Mouse (Mus musculus): Measurements from ENCODE around the gene Ppp1r9b. TPM values are rescaled to one million over a fixed set of nuclear protein-coding genes. Genes with fewer than 3 reads are reported as not detected.
A peak's percentile ranks its signal among the peaks of the same experiment; 100 is the strongest.

Gene Ppp1r9b
- polyA plus RNA-seq, 1 experiment from 2014 or later: 19.3 TPM

DNA sequence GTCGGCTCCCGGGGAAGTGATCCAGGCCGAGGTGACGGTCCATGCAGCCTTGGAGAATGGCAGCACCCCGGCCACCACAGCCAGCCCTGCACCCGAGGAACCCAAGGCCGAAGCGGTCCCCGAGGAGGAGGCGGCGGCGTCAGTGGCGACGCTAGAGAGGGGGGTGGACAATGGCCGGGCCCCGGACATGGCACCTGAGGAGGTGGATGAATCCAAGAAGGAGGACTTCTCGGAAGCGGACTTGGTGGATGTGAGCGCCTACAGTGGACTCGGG, 1.6 kb downstream of the Ppp1r9b start:
- no peaks in the 10 kb centered on the region for H3K9me3 ChIP-seq
- peak overlapping the region; percentile 97 for H3K4me3 ChIP-seq
- peak overlapping the region; percentile 99 for H3K4me2 ChIP-seq
- H3K36me3 ChIP-seq: peaks cover 16% of the 10 kb centered on the region
- peak overlapping the region; percentile 97 for H3K27ac ChIP-seq (replicated peaks)
- WGBS: 0% methylated on average over 20 of the region's 20 CpGs
- no peak for ATAC-seq (ENCODE audit: low read depth)
- H3K27me3 ChIP-seq: no peaks in the 10 kb centered on the region
- H3K9ac ChIP-seq: peak overlapping the region; percentile 99
- H3K4me1 ChIP-seq (replicated peaks): peaks cover 85% of the 10 kb centered on the region

DNA sequence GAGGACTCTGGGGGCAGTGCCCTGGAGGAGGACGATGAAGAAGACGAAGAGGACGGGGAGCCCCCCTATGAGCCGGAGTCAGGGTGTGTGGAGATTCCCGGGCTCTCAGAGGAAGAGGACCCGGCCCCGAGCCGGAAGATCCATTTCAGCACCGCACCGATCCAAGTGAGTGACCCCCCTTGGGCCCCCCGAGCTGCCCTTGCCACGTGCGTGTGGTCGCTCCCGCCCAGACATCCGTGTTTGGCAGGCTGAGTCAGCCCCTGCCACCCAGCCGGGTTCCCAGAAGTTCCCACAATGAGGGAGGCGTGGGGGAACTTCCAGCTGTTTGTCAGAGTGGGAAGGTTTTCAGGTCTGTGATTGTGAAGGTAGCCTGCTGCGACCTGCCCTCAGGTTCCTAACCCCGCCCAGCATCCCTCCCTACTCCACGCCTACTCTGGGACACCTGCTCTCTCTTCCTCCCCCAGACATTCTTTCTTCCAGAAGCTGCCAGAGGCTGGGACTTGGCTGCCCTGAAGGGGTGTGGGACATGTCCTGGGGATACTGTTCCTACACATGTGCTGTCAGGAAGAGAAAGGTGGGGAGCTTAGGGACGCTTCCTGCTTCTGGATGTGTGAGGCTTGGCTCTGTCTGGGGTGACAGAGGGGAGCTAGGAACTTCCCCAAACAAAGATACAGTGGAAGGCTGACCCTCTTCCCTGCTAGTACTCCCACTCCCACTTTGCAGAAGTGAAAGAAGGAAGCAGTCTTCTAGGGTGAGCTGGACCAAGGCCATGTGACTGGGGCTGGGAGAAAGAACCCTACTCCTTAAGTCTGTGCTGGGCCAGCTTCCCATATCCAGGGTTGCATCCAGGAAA, 2.1 kb downstream of the Ppp1r9b start:
- H3K4me3 ChIP-seq: peak overlapping the region; percentile 97

DNA sequence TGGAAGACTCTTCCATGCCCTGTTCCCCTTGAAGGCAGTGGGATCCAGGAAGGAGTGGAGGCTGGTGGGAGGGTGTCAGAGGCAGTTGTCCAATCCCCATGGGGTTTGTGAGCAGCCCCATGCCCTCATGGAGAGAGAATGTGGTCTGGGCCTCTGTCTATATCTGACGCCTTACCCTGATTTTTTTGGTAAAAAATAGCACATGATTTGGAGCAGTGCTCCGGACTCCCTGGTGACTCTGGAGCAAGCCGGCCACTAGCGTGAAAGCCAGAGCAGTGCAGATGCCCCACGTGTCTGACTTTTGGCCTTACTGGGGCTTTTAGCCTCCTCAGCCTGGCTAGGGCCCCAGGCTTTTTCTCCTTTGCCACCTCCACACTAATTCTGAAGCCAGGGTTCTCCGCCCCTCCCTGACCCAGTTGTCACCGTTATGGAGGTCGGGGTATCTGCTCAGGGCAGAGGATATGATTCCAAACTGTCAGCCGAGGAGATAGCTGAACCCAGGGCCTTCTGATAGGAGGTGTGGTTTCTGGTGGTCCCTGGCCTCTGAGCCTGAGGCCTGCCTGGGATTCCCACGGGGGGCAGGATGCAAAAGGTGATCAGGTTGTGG, 3.5 kb downstream of the Ppp1r9b start:
- no peaks in the 10 kb centered on the region for H3K9me3 ChIP-seq
- peaks cover 35% of the 10 kb centered on the region for H3K36me3 ChIP-seq
- H3K4me1 ChIP-seq (replicated peaks): peaks cover 84% of the 10 kb centered on the region
- H3K4me2 ChIP-seq: peak overlapping the region; percentile 99
- peak overlapping the region; percentile 97 for H3K4me3 ChIP-seq
- WGBS: 44% methylated on average over 10 of the region's 10 CpGs
- no peak overlapping the region for H3K27ac ChIP-seq (replicated peaks)
- H3K27me3 ChIP-seq: no peaks in the 10 kb centered on the region
- H3K9ac ChIP-seq: peak overlapping the region; percentile 99
- no peak for ATAC-seq (ENCODE audit: low read depth)

More for the DNA sequence above, 2.1 kb downstream of the Ppp1r9b start:
- Histone ChIP-seq H3K36me3 (peaks cover 22% of the 10 kb centered on the region), H3K27me3 (no peaks in the 10 kb centered on the region), H3K4me1 (replicated peaks) (peaks cover 85% of the 10 kb centered on the region), H3K9ac (peak overlapping the region; percentile 99), H3K9me3 (no peaks in the 10 kb centered on the region), H3K27ac (replicated peaks) (peak overlapping the region; percentile 97), H3K4me2 (peak overlapping the region; percentile 99)
- WGBS: 2% methylated on average over 22 of the region's 22 CpGs
- ATAC-seq (ENCODE audit: low read depth): no peak

DNA sequence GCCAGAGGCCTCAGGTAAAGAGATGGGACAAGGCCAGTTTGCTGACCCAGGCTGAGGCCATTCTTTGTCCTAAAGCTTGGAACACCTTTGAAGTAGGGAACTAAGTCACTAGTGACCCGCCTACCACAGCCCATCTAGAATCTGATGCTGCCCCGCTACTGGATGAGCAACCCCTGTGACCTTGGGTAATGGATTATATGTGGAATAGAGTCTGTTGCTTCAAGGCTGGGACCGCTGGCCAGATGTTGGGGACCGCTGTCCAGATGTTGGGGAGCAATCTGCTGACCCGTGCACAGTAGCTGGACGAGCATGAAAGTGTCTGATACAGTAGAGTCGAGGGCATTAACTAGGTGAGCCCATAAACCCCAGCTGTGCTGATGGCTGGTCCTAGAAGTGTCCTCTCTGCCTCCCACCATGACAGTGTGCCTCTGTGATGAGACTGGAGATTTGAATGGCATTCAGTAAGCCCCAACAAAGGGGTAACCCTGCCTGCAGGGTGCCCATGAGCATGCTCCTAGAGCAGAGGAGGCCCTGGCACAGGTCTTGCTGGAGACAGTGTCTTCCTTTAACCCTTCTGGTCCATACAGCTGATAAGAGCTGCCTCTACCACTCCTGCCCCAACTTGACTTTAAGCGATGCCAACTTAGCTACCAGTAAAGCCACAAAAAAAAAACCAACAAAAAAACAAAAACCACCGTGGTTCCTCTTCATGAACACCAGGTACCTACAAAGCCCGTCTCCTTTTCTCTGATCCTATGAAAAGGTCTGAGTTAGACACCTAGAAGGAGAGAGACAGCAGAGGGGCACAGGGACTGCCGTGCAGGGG, 4.3 kb downstream of the Ppp1r9b start:
- no peak for ATAC-seq (ENCODE audit: low read depth)
- Histone ChIP-seq H3K27ac (replicated peaks) (no peak overlapping the region), H3K4me1 (replicated peaks) (peaks cover 87% of the 10 kb centered on the region), H3K27me3 (no peaks in the 10 kb centered on the region), H3K4me3 (peak overlapping the region; percentile 97), H3K9me3 (no peaks in the 10 kb centered on the region), H3K36me3 (peaks cover 42% of the 10 kb centered on the region), H3K4me2 (peak overlapping the region; percentile 99), H3K9ac (peak overlapping the region; percentile 99)
- WGBS: 83% methylated on average over 11 of the region's 11 CpGs

DNA sequence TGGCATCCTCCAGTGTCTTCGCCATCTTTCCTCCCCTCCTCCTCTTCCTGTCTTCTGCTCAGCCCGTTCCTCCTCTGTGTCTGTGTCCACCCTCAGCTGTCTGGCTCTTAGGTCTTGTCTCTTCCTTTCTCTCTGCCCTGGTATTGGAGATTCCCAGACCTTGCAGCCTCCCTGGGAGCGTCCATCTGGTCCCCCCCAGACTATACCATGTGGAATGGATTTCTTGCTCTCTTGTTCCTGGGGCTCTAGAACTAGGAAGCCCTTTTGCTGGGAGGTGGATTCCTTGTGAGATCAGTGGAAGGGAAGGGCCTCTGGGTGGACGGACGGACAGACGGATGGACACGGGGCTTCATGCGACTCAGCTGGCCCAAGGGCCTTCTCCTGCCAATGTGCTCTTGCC, 5.3 kb downstream of the Ppp1r9b start:
- Histone ChIP-seq H3K4me2 (peak overlapping the region; percentile 99), H3K9me3 (no peaks in the 10 kb centered on the region), H3K27ac (replicated peaks) (no peak overlapping the region), H3K4me3 (peak overlapping the region; percentile 97), H3K27me3 (no peaks in the 10 kb centered on the region), H3K9ac (peak overlapping the region; percentile 99), H3K4me1 (replicated peaks) (peaks cover 91% of the 10 kb centered on the region), H3K36me3 (peaks cover 52% of the 10 kb centered on the region)
- 86% methylated on average over 8 of the region's 8 CpGs for WGBS
- no peak for ATAC-seq (ENCODE audit: low read depth)

DNA sequence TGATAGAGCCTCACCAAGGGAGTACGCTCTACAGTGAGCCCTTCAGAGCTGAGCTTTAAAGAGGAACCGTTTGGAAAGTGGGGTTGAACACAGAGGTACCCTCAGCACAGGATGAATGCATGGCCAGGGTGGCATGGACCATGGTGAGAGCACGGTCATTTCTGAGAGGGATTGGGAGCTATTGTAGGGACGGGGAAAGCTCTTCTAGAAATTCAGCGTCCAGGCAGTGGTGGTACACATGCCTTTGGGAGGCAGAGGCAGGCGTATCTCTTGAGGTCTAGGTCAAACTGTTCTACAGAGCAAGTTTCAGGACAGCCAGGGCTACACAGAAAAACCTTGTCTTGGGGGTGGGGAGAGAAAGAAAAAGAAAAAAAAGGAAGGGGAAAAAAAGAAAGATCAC, 6.1 kb downstream of the Ppp1r9b start:
- Histone ChIP-seq H3K4me2 (no peak overlapping the region), H3K27me3 (no peaks in the 10 kb centered on the region), H3K9me3 (no peaks in the 10 kb centered on the region), H3K27ac (replicated peaks) (no peak overlapping the region), H3K9ac (no peak overlapping the region), H3K4me3 (no peak overlapping the region), H3K36me3 (peaks cover 61% of the 10 kb centered on the region), H3K4me1 (replicated peaks) (peaks cover 97% of the 10 kb centered on the region)
- 96% methylated on average over 6 of the region's 6 CpGs for WGBS
- no peak for ATAC-seq (ENCODE audit: low read depth)

DNA sequence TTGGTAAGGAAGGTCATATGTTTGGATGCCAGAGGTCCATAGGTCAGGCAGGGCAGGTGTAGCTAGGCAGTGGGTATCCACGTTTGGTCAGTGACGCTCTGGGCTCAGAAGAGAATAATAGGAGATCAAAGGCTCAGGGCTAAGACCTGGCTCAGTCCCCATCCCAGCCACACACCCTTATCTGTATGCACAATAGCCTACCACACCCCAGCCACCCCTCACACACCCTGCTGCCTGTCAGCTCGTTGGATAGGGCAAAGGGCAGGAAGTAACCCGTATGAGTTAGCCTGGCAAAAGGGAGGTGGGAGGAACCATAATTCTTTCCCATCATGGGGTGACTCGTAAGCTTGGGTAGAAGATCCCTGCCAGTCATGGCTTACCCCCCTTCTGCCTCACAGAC, 6.8 kb downstream of the Ppp1r9b start:
- Histone ChIP-seq H3K36me3 (peaks cover 67% of the 10 kb centered on the region), H3K4me1 (replicated peaks) (peaks cover 91% of the 10 kb centered on the region), H3K4me3 (no peak overlapping the region; the same call in 1 of the 2 replicates), H3K9me3 (no peaks in the 10 kb centered on the region), H3K9ac (no peak overlapping the region), H3K27me3 (no peaks in the 10 kb centered on the region), H3K4me2 (peak overlapping the region; percentile 26; the same call in 1 of the 2 replicates), H3K27ac (replicated peaks) (peak overlapping the region; percentile 49)
- 71% methylated on average over 5 of the region's 5 CpGs for WGBS
- no peak for ATAC-seq (ENCODE audit: low read depth)

DNA sequence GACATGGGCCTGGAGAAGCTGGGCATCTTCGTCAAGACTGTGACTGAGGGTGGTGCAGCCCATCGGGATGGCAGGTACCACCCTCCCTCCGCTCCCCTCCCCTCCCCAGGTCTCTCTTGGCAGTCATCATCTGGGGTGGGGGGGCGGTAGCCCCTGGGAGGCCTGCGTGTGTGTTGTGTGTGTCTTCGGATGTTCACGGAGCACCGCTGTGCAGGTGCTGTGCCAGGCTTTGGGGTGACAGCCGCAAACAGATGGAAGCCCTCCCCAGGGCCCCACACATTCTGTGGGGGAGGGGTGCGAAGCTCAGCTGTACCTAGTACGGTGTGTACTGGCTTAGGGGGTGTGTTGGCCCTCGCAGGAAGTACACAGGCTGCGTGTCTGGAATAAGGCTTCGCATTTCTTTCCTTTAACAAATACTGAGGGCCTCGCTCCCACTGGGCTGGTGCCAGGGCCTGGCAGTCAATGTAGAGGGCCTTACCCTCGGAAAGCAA, 7.3 kb downstream of the Ppp1r9b start:
- H3K4me2 ChIP-seq: peak overlapping the region; percentile 26
- H3K4me1 ChIP-seq (replicated peaks): peaks cover 86% of the 10 kb centered on the region
- H3K36me3 ChIP-seq: peaks cover 72% of the 10 kb centered on the region

DNA sequence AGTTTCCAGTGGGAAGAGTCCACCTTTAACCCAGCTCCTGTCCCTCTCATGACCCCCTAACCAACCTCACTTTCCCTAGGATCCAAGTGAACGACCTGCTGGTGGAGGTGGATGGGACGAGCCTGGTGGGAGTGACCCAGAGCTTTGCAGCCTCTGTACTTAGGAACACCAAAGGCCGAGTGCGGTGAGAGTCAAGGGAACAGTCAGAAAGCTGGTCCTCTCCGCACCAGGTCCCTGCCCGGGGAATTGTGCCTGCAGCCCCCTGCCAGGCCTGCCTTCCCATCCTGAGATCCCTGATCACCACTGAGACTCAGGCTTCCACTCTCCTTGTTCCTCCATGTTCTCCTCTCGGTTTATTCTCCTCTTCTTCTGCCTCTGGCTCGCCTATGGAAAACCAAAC, 9.3 kb downstream of the Ppp1r9b start:
- Histone ChIP-seq H3K27me3 (no peaks in the 10 kb centered on the region), H3K9me3 (no peaks in the 10 kb centered on the region), H3K4me1 (replicated peaks) (peaks cover 66% of the 10 kb centered on the region), H3K27ac (replicated peaks) (peak overlapping the region; percentile 83), H3K9ac (peak overlapping the region; percentile 57), H3K4me3 (no peak overlapping the region), H3K4me2 (no peak overlapping the region), H3K36me3 (peaks cover 92% of the 10 kb centered on the region)
- ATAC-seq (ENCODE audit: low read depth): no peak
- WGBS: 75% methylated on average over 8 of the region's 8 CpGs

More for the DNA sequence above, 7.3 kb downstream of the Ppp1r9b start:
- 69% methylated on average over 16 of the region's 16 CpGs for WGBS
- no peak overlapping the region for H3K9ac ChIP-seq
- H3K9me3 ChIP-seq: no peaks in the 10 kb centered on the region
- peak overlapping the region; percentile 49 for H3K27ac ChIP-seq (replicated peaks)
- H3K27me3 ChIP-seq: no peaks in the 10 kb centered on the region
- ATAC-seq (ENCODE audit: low read depth): no peak
- peak overlapping the region; percentile 2; the same call in 1 of the 2 replicates for H3K4me3 ChIP-seq

DNA sequence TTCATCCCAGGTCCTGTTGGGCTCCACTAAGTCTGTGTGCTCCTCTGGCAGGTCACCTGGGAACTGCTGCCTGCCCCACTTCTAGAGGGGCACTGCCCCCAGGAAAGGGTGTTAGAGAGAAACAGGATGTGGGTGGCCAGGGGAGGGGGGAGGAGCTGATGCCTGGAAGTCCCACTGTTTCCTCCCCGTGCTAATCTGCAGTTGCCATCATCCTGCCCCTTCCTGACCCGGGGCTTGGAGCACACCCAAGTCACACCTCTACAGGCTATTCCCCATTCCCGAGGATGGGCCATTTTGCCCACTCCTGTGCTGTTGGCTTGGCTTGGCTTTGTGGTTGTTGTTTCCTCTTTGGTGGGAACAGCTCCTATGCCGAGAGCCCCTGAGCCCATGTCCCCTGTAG, 9.7 kb downstream of the Ppp1r9b start:
- peaks cover 96% of the 10 kb centered on the region for H3K36me3 ChIP-seq
- 30% methylated on average over 4 of the region's 4 CpGs for WGBS
- H3K9ac ChIP-seq: peak overlapping the region; percentile 57

DNA sequence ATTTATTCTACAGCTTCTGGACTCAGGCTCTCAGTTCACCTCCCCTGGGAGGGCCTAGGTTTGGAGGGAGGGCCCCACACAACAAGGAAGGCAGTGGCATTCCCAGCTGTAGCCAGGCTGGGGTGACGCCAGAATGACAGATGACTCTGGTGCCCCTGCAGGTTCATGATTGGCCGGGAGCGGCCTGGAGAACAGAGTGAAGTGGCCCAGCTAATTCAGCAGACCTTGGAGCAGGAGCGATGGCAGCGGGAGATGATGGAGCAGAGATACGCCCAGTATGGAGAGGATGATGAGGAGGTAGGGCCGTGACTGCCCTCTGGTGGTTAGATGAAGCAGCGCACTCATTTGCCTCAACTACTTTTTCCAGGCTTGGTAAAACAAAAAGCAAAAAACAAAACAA, 10.2 kb downstream of the Ppp1r9b start:
- no peak overlapping the region for H3K4me3 ChIP-seq
- H3K27ac ChIP-seq (replicated peaks): peak overlapping the region; percentile 83
- no peaks in the 10 kb centered on the region for H3K27me3 ChIP-seq
- H3K36me3 ChIP-seq: peaks cover 99% of the 10 kb centered on the region
- ATAC-seq (ENCODE audit: low read depth): 0 out of 2 replicates have a peak, but pooled peaks have one; percentile 49
- peaks cover 63% of the 10 kb centered on the region for H3K4me1 ChIP-seq (replicated peaks)
- H3K4me2 ChIP-seq: peak overlapping the region; percentile 24; the same call in 1 of the 2 replicates
- peak overlapping the region; percentile 57 for H3K9ac ChIP-seq
- no peaks in the 10 kb centered on the region for H3K9me3 ChIP-seq
- WGBS: 1% methylated on average over 8 of the region's 8 CpGs

More for the DNA sequence above, 9.7 kb downstream of the Ppp1r9b start:
- Histone ChIP-seq H3K4me2 (peak overlapping the region; percentile 24; the same call in 1 of the 2 replicates), H3K27ac (replicated peaks) (peak overlapping the region; percentile 83), H3K27me3 (no peaks in the 10 kb centered on the region), H3K4me1 (replicated peaks) (peaks cover 63% of the 10 kb centered on the region), H3K9me3 (no peaks in the 10 kb centered on the region), H3K4me3 (no peak overlapping the region)
- no peak for ATAC-seq (ENCODE audit: low read depth)

Measured in neural tube, embryonic 13.5 days (tissue).